Mouse (Mus musculus) left cerebral cortex, adult 2 months (tissue): ENCODE data around the gene Gucy2c. TPM values are rescaled to one million over a fixed set of nuclear protein-coding genes. Genes with fewer than 3 reads are reported as not detected.
A peak's percentile ranks its signal among the peaks of the same experiment; 100 is the strongest.

Source experiments
- DNase-seq, 2 experiments: peaks; one replicate each; pipeline ENCODE4 v3.0.0; 2021 to 2022; ENCODE audit warnings: low spot score in 2 of 2, mixed read lengths in 1 of 2; ENCODE audit errors: extremely low spot score in 1 of 2
- H3K27ac ChIP-seq: fragments of 200-600 bp; 2 replicates; pipeline ENCODE4 v1.8.1; 2022
- H3K4me3 ChIP-seq: fragments of 200-600 bp; 2 replicates; pipeline ENCODE4 v1.8.1; 2022
- CTCF ChIP-seq: fragments of 200-600 bp; IDR thresholded peaks from 2 replicates; pipeline ENCODE4 v1.8.1; 2022; ENCODE audit warnings: antibody characterized with exemption, mild to moderate bottlenecking, moderate library complexity
- intact Hi-C: fragments of 180-260 bp; cut with DNase I; formaldehyde crosslinking; loops from one replicate; pipeline ENCODE4 v1.15.1; 2025
- total RNA-seq, 2 experiments: library from RNA; stranded (reverse); gene quantifications; 2 replicates each; pipeline ENCODE4 v1.2.3; 2021

Gucy2c gene
- total RNA-seq, 2 experiments from 2014 or later: 0.38 to 0.40 TPM

DNA sequence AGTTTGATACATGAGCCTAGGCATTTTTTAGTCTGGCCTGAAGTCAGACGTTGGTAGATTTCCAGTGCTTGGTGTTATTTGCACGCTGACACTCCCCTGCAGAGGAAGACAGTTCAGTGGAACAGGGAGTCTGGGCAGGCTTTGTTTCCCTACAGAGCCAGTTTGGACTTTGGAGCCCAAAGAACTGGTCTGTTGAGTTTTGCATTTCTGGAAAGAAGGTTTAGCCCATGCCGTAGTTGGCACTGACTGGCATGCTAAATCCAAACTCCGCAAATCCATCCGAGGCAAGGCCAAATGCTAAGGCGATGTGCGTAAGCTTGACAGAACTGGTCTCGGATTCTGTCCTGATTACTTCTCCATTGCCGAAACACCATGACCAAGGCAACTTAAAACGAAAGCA is 29.6 kb upstream of the Gucy2c start:
- no peak for DNase-seq
- H3K4me3 ChIP-seq: no peak overlapping the region
- intact Hi-C loops: no loop called here

DNA sequence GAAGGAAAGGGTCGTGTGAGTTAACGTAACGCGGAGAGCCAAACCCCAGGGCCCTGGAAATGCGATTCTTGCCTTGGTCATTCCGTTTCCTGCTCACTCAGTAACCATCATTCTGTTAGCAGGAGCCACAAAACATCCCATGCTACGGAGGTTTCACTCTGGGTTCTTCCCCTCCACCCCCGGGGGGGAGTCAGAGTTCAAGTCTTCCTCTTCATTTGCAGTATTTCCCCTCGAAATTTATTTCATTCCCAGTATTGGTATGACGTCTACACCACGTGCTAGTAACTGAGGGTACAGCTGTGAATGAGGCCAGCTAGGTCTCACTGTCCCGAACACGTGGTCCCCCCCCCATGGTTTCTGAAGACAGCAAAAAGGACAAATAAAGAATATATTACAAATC is 28.1 kb upstream of the Gucy2c start:
- no peak for TF ChIP-seq CTCF
- intact Hi-C loops: no loop called here
- no peak overlapping the region for H3K27ac ChIP-seq
- H3K4me3 ChIP-seq: peak overlapping the region; percentile 65
- no peak for DNase-seq

More for the DNA sequence above, 29.6 kb upstream of the Gucy2c start:
- TF ChIP-seq CTCF: no peak
- no peak overlapping the region for H3K27ac ChIP-seq

DNA sequence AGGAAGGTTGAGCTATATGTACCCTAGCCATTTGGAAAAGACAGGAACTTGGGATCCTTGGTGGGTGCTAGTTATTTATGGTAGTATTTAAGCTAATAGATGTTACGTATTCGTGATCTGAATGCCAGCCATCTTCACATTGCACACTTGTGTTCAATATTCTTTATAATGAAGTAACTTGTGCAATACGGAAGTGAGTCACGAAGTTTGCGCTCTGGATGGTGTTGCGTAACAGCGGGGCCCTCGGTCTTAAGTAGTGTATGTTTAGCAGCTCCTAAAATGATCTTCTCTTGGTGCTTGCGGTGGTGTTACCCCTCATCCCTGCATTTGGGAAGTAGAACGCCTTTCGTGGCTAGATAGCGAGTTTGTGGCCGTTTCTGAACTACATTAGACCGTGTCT is 27.5 kb upstream of the Gucy2c start:
- peak overlapping the region; percentile 65 for H3K4me3 ChIP-seq
- H3K27ac ChIP-seq: peak overlapping the region; percentile 89
- intact Hi-C loops: no loop called here
- no peak for TF ChIP-seq CTCF
- DNase-seq: no peak

DNA sequence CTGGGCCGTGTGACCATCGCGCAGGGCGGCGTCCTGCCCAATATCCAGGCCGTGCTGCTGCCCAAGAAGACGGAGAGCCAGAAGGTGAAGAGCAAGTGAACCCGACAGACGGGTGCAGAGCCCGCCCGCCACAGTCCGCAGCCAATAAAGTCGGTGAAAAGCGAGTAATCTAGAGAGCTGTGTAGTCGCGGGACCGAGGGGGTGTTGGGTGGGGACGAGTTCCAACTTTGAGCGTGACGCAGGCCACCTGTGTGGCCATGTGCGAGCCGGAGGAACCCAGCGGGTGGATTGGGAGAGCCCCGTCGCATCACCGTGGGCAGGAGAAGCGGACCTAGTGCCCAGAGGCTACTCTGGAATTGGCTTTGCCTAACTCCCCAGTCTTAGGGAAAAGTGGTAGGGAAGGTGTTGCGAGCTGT is 27.1 kb upstream of the Gucy2c start:
- peak; percentile 42 to 47 for DNase-seq
- intact Hi-C loops: loop anchor here (1.0 kb wide), 1 partner anchor 20 kb away; the partner anchor contains the start of gene Wbp11
- peak overlapping the region; percentile 89 for H3K27ac ChIP-seq
- peak overlapping the region; percentile 65 for H3K4me3 ChIP-seq
- TF ChIP-seq CTCF: no peak

DNA sequence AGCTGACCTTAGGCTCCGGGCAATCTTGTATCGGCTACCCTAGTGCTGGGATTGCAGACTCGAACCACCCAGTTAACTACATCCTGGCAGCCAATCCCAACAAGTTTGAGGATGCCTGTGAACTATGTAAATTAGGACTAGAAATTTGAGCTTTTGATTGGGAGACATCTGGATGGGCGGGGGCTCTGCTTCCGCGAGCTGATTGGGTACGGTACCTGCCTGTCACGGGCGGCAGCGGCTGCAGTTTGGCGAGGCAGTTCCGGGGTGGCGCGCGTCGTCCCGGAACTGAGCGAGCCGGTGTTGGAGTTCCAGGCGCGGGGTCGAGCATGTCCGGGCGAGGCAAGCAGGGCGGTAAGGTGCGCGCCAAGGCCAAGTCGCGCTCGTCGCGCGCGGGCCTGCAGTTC is 26.5 kb upstream of the Gucy2c start, which contains the start of gene H2afj:
TSS of gene H2afj (plus strand) at position 231 of the 404 bp plus-strand sequence.
- Histone ChIP-seq H3K27ac (peak within 1 kb of the TSS; percentile 89), H3K4me3 (peak within 1 kb of the TSS; percentile 65)
- intact Hi-C loops: loop anchor here (1.0 kb wide), 1 partner anchor 20 kb away; the partner anchor contains the start of gene Wbp11
- DNase-seq: peak; percentile 98 to 100
- TF ChIP-seq CTCF: no peak; the same call in 1 of the 2 replicates

DNA sequence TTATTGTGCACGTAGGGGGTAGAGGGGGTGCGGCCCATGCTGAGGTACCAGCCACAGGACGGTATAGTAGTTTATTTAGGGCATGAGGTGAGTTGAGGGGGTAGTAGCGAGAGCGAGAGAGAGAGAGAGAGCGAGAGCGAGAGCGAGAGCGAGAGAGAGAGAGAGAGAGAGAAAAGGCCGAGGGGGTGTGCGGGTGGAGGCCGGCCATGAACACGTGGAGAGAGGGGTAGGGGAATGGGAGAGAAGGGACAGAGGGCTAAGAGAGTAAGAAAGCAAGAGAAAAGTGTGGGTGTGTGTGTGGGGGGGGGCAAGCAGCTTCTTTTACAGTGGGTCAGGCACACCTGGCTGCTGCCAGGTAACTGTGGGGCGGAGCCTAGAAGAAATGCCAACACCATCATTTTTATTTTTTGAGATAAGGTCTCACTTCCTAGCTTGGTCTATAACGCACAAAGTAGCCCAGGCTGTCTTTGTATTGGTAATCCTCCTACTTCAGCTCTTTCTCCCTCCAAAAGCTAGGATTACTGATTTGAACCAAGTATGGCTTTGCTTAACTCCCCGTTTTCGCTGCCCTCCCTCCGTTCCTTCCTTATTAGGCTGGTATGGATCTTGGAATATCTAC is 25.9 kb upstream of the Gucy2c start:
- intact Hi-C loops: loop anchor here (1.0 kb wide), 1 partner anchor 21 kb away; the partner anchor contains the start of gene Wbp11
- H3K27ac ChIP-seq: peak overlapping the region; percentile 76
- TF ChIP-seq CTCF: no peak
- no peak for DNase-seq
- peak overlapping the region; percentile 65 for H3K4me3 ChIP-seq

DNA sequence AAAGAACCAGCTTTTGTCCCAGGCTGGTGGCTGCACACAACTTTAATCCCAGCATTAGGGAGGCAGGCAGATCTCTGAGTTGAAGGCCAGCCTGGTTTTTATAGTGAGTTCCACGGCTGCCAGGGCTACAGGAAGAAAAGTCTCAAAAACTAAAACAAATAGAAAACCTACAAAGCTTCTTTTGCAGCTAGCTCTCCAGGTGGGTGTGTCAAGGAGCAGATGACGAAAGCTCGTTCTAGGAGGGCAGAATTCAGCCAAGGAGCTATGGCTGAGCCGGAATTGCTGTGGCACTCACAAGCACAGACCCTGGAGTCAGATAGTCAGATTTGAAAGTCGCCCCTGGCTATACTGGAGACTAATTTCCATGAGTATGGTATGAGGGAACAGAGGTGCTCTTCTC is 25.3 kb upstream of the Gucy2c start:
- intact Hi-C loops: no loop called here
- no peak overlapping the region for H3K4me3 ChIP-seq
- DNase-seq: no peak
- TF ChIP-seq CTCF: no peak
- no peak overlapping the region for H3K27ac ChIP-seq

DNA sequence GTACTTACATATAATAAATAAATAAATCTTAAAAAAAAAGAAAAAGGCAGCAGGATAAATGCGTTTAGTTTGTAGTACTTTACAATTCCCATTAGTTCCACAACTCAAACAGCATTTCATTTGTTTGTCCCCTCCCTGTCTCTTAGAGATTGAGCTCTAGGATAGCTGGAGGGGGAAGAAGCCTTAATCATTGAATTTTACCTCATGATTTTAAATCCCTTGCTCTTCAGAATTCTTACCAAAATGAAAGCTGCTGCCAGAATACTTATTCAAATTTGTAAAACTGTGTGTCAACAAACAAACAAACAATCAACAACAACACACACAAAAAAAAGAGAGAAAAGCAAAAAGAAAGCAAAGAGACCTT is 23.8 kb upstream of the Gucy2c start:
- intact Hi-C loops: no loop called here
- no peak overlapping the region for H3K27ac ChIP-seq
- no peak for TF ChIP-seq CTCF
- no peak for DNase-seq
- no peak overlapping the region for H3K4me3 ChIP-seq

DNA sequence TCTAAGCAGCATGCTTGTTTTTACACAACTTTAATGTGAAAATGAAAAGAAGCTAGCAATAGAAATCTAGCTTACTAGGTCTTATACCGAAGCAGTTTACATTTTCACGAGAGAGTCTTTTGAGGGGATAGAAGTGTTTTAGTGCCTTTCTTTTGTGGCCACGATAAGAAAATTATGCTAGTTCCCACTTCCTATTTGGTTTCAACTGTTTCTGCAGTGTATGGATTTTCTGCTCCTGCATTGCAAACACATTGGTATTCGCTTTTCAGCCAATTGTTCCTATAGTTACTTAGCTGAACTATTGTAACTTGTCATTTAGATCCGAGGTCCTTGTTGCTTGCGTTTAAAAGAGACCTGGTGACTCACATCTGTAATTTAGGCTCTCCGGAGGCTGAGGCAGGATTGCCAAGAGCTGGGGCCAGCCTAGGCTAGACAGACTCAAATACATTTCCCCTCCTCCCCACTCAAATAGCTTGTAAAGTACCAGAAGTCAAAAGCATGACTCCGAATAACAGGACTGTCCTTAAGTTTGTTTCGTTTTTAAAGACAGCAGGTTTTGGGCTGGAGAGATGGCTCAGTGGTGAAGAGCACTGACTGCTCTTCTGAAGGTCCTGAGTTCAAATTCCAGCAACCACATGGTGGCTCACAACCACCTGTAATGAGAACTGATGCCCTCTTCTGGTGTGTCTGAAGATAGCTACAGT is 23.3 kb upstream of the Gucy2c start:
- DNase-seq: no peak
- Histone ChIP-seq H3K4me3 (peak overlapping the region; percentile 72), H3K27ac (peak overlapping the region; percentile 100)
- no peak; the same call in 1 of the 2 replicates for TF ChIP-seq CTCF
- intact Hi-C loops: loop anchor here (1.0 kb wide), 1 partner anchor 22 kb away; the partner anchor contains the start of gene BC049715

DNA sequence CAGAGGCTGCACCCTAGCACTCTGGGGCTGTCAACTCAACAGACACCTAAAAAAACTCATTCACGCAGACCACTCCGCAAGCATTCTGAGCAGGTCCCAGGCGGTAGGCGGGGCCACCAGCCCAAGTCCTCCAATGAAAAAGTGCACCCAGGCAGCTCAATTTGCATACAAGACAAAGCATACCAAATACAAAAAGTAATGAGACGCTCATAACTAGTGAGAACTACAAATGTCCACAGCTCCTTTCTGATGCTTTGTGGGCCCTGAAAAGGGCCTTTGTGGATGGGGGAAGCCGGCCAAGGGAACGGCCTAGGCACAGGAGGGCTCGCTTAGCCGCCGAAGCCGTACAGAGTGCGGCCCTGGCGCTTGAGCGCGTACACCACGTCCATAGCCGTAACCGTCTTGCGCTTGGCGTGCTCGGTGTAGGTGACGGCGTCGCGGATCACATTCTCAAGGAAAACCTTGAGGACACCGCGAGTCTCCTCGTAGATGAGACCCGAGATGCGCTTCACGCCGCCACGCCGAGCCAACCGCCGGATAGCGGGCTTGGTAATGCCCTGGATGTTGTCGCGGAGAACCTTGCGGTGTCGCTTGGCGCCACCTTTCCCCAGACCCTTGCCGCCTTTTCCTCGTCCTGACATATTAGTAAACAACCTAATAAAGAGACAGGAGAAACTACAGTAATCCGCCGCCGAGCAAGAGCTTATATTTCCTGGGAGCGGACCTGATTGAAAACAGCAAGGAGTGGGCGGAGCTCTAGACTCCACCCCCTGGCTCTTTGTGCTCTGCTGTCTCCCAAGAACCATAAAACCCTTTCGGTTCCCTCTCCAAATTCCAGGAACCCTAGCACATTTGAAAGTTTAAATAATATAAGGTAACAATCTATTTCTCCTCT is 22.4 kb upstream of the Gucy2c start, which contains the start of gene Hist4h4:
TSS of gene Hist4h4 (minus strand) at position 677 of the 895 bp plus-strand sequence.
- intact Hi-C loops: loop anchor here (1.0 kb wide), 1 partner anchor 23 kb away; the partner anchor contains the start of gene BC049715
- peak; percentile 97 to 99 for DNase-seq

DNA sequence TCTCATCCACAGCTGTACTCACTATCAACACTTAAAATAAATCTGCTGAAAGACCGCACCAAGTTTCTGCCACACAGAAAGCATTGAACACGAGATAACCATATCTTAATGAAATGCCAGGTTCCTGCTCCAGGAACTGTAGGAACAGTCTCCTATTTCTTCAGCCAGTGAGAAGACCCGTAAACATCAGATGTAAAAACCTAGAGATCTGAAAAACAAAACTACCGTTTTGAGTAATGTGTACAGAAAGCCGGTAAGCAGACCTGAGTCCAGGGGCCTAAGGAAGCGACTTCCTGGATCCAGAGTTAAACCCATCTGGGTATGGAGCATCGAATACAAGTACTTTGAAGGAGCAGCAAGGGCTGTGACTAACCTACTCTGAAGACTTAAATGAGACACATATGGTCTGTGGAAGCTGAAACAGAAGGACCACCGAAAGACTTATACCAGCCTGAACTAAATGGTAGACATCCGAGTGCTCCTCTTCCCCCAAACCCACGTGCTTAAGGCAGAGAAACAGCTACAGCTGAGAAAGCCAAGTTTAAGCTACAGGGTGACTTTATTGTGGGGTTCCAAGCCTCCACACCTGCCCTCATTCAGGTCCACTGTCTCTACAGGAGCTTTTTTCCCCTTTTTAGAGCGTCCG is 21.7 kb upstream of the Gucy2c start:
- peak overlapping the region; percentile 72 for H3K4me3 ChIP-seq
- DNase-seq: no peak
- intact Hi-C loops: no loop called here
- H3K27ac ChIP-seq: peak overlapping the region; percentile 100; the same call in 1 of the 2 replicates
- no peak for TF ChIP-seq CTCF

More for the DNA sequence above, 22.4 kb upstream of the Gucy2c start, which contains the start of gene Hist4h4:
- peak within 1 kb of the TSS; percentile 72 for H3K4me3 ChIP-seq
- peak within 1 kb of the TSS; percentile 100 for H3K27ac ChIP-seq
- TF ChIP-seq CTCF: no peak
